Mouse (Mus musculus) 416B (cell line): ENCODE measurements around the gene Hsd17b14.
"Not testable (repeated sequence)": the region's sequence is repeated elsewhere in the genome, so short reads cannot be mapped to it uniquely, and the experiment has no call there.

ENCODE experiments used
- DNase-seq: peaks from one replicate; pipeline ENCODE4 v3.0.0; 2011; ENCODE audit warnings: low read depth

The Hsd17b14 gene

DNA sequence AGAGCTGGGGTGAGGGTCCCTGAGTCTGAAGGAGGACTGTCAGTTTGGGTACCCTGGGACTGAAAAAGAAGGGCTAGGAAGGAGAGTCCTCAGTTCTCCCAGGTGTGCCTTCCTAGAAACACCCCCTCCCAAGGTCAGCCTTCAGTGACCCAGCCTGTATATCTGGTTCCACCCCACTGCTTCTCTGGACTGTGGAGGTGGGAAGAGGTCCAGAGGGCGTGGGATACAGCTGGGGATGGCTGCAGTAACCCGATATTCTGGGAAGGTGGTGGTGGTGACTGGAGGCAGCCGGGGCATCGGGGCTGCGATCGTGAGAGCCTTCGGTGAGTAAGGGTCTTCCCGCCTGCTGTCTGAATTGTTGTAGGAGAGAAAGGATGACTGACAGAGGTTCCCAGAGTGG lies at the start of gene Hsd17b14:
TSS of gene Hsd17b14 (plus strand) at position 150 of the 400 bp plus-strand sequence.
- DNase-seq, result no peak

DNA sequence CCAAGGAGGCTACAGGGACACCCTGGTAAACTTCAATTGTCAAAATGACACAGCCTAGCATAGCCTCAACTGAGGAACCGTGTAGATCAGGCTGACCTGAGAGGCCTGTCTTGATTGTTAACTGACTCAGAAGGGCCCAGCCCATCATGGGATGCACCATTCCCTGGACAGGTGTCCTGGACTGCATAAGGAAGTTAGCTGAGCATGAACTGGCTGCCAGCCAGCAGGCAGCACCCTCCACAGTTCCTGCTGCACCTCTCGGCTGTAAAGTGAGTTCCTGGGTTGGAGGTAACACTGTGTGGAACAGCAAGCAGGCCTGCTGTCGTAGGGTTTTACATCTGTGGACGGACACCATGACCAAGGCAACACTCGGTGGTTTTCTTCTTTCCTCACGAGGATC lies 47.1 kb upstream of the Hsd17b14 start:
- DNase-seq, result no peak

DNA sequence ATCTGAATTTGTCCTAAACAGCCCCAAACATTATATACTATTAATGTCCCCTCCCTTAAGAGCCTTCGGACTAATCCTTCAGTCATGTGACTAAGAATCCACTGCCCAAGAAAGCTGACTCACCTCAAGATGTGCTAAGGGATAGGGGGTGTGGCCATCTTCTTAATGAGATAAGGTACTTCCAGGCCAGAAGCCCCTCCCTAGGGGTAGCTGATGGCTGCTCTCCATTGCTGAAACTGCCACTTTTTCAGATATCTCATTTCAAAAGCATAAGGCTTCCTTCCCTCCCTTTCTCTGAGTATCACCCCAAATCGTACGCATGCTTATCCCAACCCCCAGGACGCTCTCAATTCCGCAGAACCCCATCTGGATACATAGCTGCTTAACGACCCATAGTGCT lies 46.1 kb upstream of the Hsd17b14 start:
- DNase-seq, result peak; percentile 91

DNA sequence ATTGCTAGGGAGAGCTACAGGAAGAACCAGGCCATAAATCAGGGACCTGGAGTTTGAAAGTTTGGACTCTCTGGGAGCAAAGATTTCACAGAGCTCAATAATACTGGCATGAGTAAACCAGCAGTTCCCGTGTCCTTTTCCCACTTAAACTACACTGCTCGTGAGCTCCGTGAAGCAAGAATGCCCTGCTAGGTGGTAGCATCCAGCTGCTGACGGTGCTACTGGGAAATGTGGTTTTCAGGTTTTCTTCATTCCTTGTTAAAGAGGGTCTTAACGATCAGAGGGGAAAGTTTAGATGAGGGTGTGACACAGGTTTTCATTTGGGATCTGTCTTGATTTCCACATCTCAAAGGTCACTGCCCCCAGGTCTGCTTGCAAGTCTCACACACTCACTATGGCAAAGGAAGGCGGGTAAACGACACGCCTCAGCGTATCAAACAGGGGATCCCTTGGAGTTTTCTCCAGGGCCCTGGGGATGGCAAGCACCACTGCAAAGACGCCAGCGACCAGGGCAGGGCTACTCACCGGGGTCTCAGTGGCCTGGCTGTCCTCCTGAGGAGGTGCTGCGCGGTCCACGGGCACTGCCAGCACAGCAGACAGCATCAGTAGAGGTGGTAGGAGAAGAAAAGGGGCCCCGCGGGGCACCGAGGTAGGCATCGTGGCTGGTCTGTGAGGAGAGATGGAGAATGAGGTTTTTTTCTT lies 45.4 kb upstream of the Hsd17b14 start:
- peak; percentile 44 for DNase-seq

GRCm38 (mm10) chr7:45509912-45510787 lies 44.5 kb upstream of the Hsd17b14 start, which contains the start of gene Nucb1:
Gene Nucb1, minus strand, starts transcription at chr7:45510406.
- peak; percentile 100 for DNase-seq

GRCm38 (mm10) chr7:45514411-45514810 lies 40.3 kb upstream of the Hsd17b14 start:
- DNase-seq, result no peak

DNA sequence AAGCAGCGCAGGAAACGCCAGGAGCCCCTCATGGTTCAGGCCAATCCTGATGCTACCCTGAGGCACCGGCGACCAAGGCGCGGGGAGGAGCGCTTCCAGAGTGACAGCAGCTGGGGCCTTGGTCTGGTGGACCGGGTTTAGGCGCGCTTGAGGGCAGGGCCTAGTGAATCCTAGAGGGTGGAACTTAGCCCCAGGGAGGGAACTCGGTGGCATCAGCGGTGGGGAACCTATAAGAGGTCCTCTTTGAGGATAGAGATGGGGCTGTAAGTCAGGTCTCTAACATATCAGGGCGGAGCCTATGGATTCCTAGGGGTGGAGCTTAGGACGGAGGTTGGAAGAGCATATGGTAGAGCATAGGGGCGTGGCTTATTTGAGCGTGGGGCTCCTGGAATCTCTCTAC lies 39.3 kb upstream of the Hsd17b14 start:
- DNase-seq, result no peak

DNA sequence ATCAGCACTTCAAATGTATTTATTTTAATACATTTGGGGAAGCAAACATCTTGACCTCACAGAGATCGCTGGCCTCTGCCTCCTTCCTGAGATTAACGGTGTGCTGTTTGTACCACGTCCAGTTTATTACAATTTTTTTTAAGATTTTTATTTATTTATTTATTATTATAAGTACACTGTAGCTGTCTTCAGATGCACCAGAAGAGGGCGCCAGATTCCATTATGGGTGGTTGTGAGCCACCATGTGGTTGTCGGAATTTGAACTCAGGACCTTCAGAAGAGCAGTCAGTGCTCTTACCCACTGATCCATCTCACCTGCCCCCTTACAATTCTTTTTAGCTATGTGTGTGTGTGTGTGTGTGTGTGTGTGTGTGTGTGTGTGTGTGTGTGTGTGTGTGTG lies 37.8 kb upstream of the Hsd17b14 start:
- DNase-seq, result not testable (repeated sequence)

GRCm38 (mm10) chr7:45518618-45519017 lies 36.1 kb upstream of the Hsd17b14 start:
- DNase-seq, result no peak

DNA sequence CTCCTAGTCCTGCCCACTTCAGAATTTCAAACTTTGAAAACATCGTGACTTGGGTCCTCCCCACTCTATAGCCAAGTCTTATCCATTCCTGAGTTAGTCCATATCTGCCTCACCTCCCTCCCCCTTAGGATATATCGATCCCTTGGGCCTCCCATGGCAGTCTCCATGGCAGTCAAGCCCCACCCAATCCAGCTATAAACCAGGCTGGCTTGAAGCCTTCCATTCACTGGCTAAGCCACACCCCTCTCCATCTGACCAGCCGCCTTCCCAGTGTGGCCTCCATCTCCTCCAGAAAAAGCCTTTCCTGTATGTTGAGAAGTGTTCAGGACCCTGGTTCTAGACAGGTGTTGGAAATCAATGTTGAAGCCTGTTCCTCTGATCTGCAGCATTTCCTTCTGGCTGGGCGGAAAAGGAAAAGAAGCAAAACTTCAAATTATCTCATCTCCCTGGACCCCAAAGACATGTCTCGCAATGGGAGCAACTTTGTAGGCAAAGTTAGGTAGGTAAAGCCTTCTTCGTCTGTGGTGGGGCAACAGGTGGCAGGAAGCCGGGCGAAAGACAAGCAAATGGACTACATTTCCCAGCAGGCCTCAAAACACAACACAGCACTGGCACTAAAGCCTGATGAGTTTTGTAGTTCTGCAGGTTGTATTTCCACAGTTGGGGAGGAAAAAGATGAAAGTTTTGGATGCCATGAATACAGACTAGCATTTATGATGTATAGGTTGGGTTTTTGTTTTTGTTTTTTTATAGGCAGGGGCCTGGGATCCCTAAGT lies 35.2 kb upstream of the Hsd17b14 start:
- no peak for DNase-seq

- no peak for DNase-seq
These were observed 34.1 kb upstream of the Hsd17b14 start for GRCm38 (mm10) chr7:45520605-45521004.

DNA sequence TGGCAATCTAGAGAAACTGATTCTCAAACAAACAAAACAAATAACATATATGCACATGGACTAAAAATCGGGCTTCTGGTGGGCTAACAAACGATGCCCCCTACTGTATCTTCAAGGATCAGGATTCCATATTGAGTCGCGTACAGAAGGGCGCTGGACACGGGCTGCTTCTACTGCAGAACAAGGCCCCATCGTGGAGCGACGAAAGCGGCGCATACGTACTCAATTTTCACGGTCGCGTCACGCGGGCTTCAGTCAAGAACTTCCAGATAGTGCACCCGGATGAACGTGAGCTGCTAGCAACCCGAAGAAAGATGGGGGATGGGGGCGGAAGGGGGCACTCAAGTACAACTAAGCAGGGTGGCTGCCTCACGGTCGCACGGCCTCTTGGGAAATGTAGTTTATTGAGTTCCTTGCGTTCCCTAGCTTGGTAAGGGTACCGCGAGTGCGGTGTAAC lies 32.9 kb upstream of the Hsd17b14 start:
- peak; percentile 92 for DNase-seq

DNA sequence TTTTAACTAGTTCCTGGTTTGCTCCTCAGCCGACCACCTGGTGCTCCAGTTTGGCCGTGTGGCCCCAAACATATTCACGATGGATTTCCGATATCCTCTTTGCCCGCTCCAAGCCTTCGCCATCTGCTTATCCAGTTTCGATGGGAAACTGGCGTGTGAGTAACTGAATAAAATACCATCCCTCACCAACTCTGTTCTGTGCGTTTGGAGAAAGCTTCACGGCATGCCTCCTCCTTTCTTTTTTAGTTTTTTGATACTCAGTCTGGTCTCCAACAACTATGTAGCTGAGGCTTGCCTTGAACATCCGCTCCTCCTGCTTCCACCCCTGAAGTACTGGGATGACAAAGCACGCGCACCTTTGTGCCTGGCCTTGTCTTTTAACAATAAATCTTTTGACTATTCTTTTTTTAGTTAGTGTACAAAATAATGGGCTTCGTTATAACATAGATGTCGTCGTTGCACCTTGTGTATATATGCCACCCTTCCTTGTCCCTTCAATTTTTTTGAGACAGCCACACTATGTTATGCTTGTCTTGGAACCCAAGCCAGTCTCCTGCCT lies 32.4 kb upstream of the Hsd17b14 start:
- DNase-seq, result no peak

GRCm38 (mm10) chr7:45522957-45523676 lies 31.6 kb upstream of the Hsd17b14 start:
- no peak for DNase-seq

- no peak for DNase-seq
These were observed 31.0 kb upstream of the Hsd17b14 start for GRCm38 (mm10) chr7:45523678-45524170.

DNA sequence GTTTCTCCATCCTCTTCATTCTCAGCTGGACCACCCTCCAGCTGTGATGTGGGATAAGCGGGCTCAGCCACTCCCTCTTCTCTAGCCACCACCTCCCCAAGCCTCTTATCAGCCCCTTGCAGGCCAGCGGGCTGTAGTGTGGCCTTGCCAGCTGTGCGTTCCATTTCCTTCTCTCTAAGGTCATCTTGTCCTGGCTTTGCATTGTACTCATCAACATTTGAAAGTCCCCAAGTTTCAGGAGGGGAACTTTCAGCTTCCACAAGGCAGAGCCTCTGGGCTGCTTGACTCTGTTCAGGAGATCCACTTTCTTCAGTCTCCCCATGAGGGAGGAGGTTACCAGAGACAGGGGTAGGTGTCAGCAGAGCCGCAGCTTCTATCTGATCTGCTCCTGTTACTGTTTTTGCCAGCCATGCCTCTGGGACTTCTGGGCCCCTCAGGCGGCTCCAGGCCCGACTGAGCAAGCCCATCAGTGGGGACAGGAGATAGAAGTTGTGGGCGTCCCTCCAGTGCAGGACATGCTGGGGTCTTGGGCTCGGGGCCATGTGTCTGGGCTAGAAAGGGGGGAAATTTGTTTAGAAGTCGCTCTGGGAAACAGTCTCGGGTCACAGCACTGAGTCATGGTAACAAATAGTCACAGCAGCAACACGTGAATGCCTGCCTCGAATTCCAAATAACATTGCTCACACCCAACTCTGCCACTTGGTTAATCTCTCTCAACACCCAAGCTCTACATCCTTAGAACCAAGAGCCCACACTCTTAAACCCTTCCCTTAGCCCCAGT lies 29.7 kb upstream of the Hsd17b14 start:
- peak; percentile 97 for DNase-seq

- peak; percentile 99 for DNase-seq
These were observed 28.8 kb upstream of the Hsd17b14 start, which contains the start of the genes Ppp1r15a and Plekha4 for GRCm38 (mm10) chr7:45525809-45526473. Gene Ppp1r15a, minus strand, starts transcription at chr7:45526268. Gene Plekha4, plus strand, starts transcription at chr7:45526330.

DNA sequence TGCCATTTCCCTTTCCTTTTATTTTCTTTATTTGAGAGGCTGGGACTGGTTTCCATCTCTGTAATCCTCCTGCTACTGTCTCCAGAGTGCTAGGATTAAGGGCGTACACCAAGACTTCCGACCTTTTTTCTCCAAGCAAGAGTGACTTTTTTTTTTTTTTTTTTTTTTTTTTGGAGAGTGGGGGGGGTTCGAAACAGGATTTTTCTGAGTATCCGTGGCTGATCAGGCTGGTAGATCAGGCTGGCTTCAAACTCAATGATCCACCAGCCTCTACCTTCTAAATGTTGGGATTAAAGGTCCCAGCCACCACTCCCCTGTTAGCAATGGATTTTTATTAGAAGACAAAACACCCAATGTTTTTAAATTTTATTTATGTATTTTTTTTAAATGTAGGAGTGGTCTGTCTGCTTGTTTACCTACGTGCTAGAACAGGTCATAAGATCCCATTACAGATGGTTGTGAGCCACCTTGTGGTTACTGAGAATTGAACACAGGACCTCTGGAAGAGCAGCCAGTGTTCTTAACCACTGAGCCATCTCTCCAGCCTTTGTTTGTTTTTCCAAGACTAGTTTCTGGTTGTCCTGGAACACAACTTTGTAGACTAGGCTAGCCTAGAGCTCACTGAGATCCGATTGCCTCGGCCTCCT lies 28.1 kb upstream of the Hsd17b14 start:
- peak; percentile 77 for DNase-seq

DNA sequence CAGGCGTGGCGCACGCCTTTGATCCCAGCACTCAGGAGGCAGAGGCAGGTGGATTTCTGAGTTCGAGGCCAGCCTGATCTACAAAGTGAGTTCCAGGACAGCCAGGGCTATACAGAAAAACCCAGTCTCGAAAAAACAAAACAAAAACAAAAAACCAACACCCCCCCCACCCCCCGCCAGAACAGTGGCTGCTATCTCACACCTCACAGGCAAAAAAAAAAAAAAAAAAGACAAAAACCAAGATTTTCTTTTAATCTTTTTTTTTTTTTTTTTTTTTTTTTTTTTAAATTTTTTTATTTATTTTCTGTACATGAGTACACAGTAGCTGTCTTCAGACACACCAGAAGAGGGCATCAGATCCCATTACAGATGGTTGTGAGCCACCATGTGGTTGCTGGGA lies 27.5 kb upstream of the Hsd17b14 start:
- not testable (repeated sequence) for DNase-seq
